Mouse (Mus musculus): Measurements from ENCODE around the gene Snx1. TPM values are rescaled to one million over a fixed set of nuclear protein-coding genes. Genes with fewer than 3 reads are reported as not detected.

Gene Snx1
- polyA plus RNA-seq, 1 experiment: 33.6 TPM

DNA sequence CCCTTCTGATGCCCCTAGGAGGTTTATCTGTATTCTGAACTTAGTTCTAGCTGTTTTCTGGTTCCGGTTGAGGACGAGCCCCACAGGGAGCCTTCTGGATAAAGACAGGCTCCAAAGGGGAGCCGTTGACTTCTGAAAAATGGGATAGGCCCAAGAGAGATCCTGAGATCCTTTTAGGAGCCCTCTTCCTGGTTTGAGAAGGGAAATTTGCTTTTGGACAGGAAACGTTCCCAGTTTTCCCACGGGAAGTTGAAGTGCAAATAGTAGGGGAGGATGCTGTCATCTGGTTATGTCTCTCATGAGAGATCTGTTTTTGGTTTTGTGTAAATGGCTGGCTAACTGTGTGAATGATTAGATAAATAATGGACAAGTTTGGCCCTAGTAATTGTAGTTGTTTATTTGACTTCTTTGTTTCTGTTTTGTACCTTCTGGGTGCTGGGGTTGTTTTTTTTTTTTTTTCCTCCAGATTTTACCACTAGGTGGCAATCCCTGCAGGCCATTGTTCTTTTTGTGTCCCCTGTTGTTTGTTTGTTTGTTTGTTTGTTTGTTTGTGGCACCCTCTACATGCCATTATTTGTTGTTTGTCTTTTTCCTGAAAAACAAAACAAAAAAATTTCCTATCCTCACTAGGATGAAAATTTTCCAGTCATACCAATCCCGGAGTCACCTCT, 76.3 kb downstream of the Snx1 start:
- Histone ChIP-seq H3K4me1 (ENCODE audit: control insufficient read depth, insufficient read depth, insufficient read length) (no peaks in the 10 kb centered on the region), H3K27me3 (ENCODE audit: control insufficient read depth, insufficient read depth, low read length) (no peaks in the 10 kb centered on the region), H3K36me3 (ENCODE audit: control insufficient read depth, insufficient read depth, low read length) (no peaks in the 10 kb centered on the region), H3K27ac (ENCODE audit: insufficient read depth, low read length) (no peak overlapping the region), H3K4me3 (ENCODE audit: extremely low read depth, insufficient read depth, insufficient read length) (no peak overlapping the region)
- no peak for TF ChIP-seq POLR2A (IDR thresholded peaks at IDR 0.05; ENCODE audit: low read depth, low read length)
- no peak for TF ChIP-seq CTCF (IDR thresholded peaks at IDR 0.05; ENCODE audit: extremely low read depth, insufficient read depth, insufficient read length, insufficient replicate concordance)
- 81% methylated on average over 6 of the region's 6 CpGs for WGBS
- no peak for DNase-seq (ENCODE audit: low read depth in 1 of 2, low spot score in 2 of 2)

DNA sequence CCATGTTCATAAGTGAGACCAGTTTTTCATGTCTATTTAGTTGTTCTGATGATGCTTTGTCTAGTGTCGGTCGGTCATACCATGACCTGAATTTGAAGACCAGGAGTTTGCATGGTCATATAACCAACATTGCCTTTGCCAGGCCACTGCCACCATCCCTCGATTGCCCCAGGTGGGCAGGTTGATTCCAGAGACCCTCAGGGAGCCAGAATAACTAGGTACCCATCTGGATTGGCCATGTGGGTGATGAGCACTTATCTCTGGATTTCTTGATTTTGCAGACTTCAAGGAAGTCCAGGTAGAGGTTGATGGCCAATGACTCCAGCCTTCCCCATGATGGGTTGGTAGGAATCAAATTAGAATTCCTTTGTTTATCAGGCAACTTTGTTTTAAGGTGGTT, 83.1 kb downstream of the Snx1 start:
- no peak overlapping the region for H3K27ac ChIP-seq (ENCODE audit: insufficient read depth, low read length)
- H3K36me3 ChIP-seq (ENCODE audit: control insufficient read depth, insufficient read depth, low read length): peaks cover 12% of the 10 kb centered on the region
- WGBS: 95% methylated on average over 3 of the region's 3 CpGs
- TF ChIP-seq POLR2A (IDR thresholded peaks at IDR 0.05; ENCODE audit: low read depth, low read length) (no peak), CTCF (IDR thresholded peaks at IDR 0.05; ENCODE audit: extremely low read depth, insufficient read depth, insufficient read length, insufficient replicate concordance) (no peak)
- H3K4me1 ChIP-seq (ENCODE audit: control insufficient read depth, insufficient read depth, insufficient read length): no peaks in the 10 kb centered on the region
- DNase-seq (ENCODE audit: low read depth in 1 of 2, low spot score in 2 of 2): no peak
- H3K27me3 ChIP-seq (ENCODE audit: control insufficient read depth, insufficient read depth, low read length): no peaks in the 10 kb centered on the region
- H3K4me3 ChIP-seq (ENCODE audit: extremely low read depth, insufficient read depth, insufficient read length): no peak overlapping the region

GRCm38 (mm10) chr9:66042331-66042730, 84.1 kb downstream of the Snx1 start:
- Histone ChIP-seq H3K36me3 (ENCODE audit: control insufficient read depth, insufficient read depth, low read length) (peaks cover 12% of the 10 kb centered on the region), H3K4me1 (ENCODE audit: control insufficient read depth, insufficient read depth, insufficient read length) (no peaks in the 10 kb centered on the region), H3K27ac (ENCODE audit: insufficient read depth, low read length) (no peak overlapping the region), H3K27me3 (ENCODE audit: control insufficient read depth, insufficient read depth, low read length) (no peaks in the 10 kb centered on the region), H3K4me3 (ENCODE audit: extremely low read depth, insufficient read depth, insufficient read length) (no peak overlapping the region)
- no peak for TF ChIP-seq POLR2A (IDR thresholded peaks at IDR 0.05; ENCODE audit: low read depth, low read length)
- no peak for TF ChIP-seq CTCF (IDR thresholded peaks at IDR 0.05; ENCODE audit: extremely low read depth, insufficient read depth, insufficient read length, insufficient replicate concordance)
- no peak for DNase-seq (ENCODE audit: low read depth in 1 of 2, low spot score in 2 of 2)
- WGBS: 84% methylated on average over 4 of the region's 4 CpGs

DNA sequence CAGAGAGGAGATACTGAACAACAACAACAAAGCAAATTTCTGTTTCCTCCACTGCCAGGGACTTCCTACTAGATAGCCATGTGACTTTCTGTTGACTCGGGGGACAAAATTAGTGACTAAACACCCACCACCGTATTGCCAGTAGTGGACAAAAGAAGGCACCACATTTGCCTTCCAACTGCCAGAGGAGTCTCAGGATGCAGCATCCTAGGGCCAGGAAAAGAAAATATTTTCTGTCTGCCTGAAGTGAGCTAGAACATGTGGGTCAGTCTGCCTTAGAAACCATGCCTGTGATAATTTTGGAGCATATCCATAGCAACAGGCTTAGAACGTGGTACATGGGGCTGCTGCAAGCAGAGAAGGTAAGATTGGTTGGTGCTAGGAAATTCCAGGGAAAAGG, 85.6 kb downstream of the Snx1 start:
- TF ChIP-seq POLR2A (IDR thresholded peaks at IDR 0.05; ENCODE audit: low read depth, low read length) (no peak), CTCF (IDR thresholded peaks at IDR 0.05; ENCODE audit: extremely low read depth, insufficient read depth, insufficient read length, insufficient replicate concordance) (no peak)
- Histone ChIP-seq H3K4me3 (ENCODE audit: extremely low read depth, insufficient read depth, insufficient read length) (no peak overlapping the region), H3K27me3 (ENCODE audit: control insufficient read depth, insufficient read depth, low read length) (no peaks in the 10 kb centered on the region), H3K27ac (ENCODE audit: insufficient read depth, low read length) (no peak overlapping the region), H3K36me3 (ENCODE audit: control insufficient read depth, insufficient read depth, low read length) (peaks cover 13% of the 10 kb centered on the region), H3K4me1 (ENCODE audit: control insufficient read depth, insufficient read depth, insufficient read length) (no peaks in the 10 kb centered on the region)
- DNase-seq (ENCODE audit: low read depth in 1 of 2, low spot score in 2 of 2): no peak
- 85% methylated on average over 3 of the region's 3 CpGs for WGBS

- peaks cover 13% of the 10 kb centered on the region for H3K36me3 ChIP-seq (ENCODE audit: control insufficient read depth, insufficient read depth, low read length)
- no peaks in the 10 kb centered on the region for H3K4me1 ChIP-seq (ENCODE audit: control insufficient read depth, insufficient read depth, insufficient read length)
- H3K27ac ChIP-seq (ENCODE audit: insufficient read depth, low read length): no peak overlapping the region
- TF ChIP-seq POLR2A (IDR thresholded peaks at IDR 0.05; ENCODE audit: low read depth, low read length): no peak
- TF ChIP-seq CTCF (IDR thresholded peaks at IDR 0.05; ENCODE audit: extremely low read depth, insufficient read depth, insufficient read length, insufficient replicate concordance): no peak
- DNase-seq (ENCODE audit: low read depth in 1 of 2, low spot score in 2 of 2): no peak
- no peaks in the 10 kb centered on the region for H3K27me3 ChIP-seq (ENCODE audit: control insufficient read depth, insufficient read depth, low read length)
- 93% methylated on average over 4 of the region's 4 CpGs for WGBS
- H3K4me3 ChIP-seq (ENCODE audit: extremely low read depth, insufficient read depth, insufficient read length): no peak overlapping the region
These were observed 87.1 kb downstream of the Snx1 start for GRCm38 (mm10) chr9:66039290-66039689.

GRCm38 (mm10) chr9:66038581-66038980, 87.8 kb downstream of the Snx1 start:
- H3K27ac ChIP-seq (ENCODE audit: insufficient read depth, low read length): no peak overlapping the region
- peaks cover 15% of the 10 kb centered on the region for H3K36me3 ChIP-seq (ENCODE audit: control insufficient read depth, insufficient read depth, low read length)
- H3K4me1 ChIP-seq (ENCODE audit: control insufficient read depth, insufficient read depth, insufficient read length): no peaks in the 10 kb centered on the region
- no peaks in the 10 kb centered on the region for H3K27me3 ChIP-seq (ENCODE audit: control insufficient read depth, insufficient read depth, low read length)
- 90% methylated on average over 4 of the region's 4 CpGs for WGBS
- DNase-seq (ENCODE audit: low read depth in 1 of 2, low spot score in 2 of 2): no peak
- TF ChIP-seq POLR2A (IDR thresholded peaks at IDR 0.05; ENCODE audit: low read depth, low read length) (no peak), CTCF (IDR thresholded peaks at IDR 0.05; ENCODE audit: extremely low read depth, insufficient read depth, insufficient read length, insufficient replicate concordance) (no peak)
- no peak overlapping the region for H3K4me3 ChIP-seq (ENCODE audit: extremely low read depth, insufficient read depth, insufficient read length)

Other genes starting within 250 kb of the Snx1 start
- 2.4 and 4.8 TPM in 2 replicates for gene Pclaf, start 236.3 kb downstream of the Snx1 start, polyA plus RNA-seq (2012; rRNA removed)
- 3.0 and 4.2 TPM in 2 replicates for gene Trip4, start 217.8 kb downstream of the Snx1 start, polyA plus RNA-seq (2012; rRNA removed)
- 4.8 TPM in 2 replicates for gene Csnk1g1, start 217.7 kb downstream of the Snx1 start, polyA plus RNA-seq (2012; rRNA removed)
- 99.8 and 117 TPM in 2 replicates for gene Ppib, start 66.4 kb downstream of the Snx1 start, polyA plus RNA-seq (2012; rRNA removed)
- gene Snx22, start 56.9 kb downstream of the Snx1 start, polyA plus RNA-seq (2012; rRNA removed): 14.3 and 18.7 TPM in 2 replicates
- gene Ciao2a, start within 50 bp of the Snx1 start, polyA plus RNA-seq (2012; rRNA removed): 6.9 and 7.4 TPM in 2 replicates
- gene Dapk2, start 31.6 kb upstream of the Snx1 start, polyA plus RNA-seq (2012; rRNA removed): 7.3 and 11.9 TPM in 2 replicates
- gene Herc1, start 223.9 kb upstream of the Snx1 start, polyA plus RNA-seq (2012; rRNA removed): 17.7 and 18.9 TPM in 2 replicates